Mouse (Mus musculus) gastrocnemius, postnatal 25 days (tissue): ENCODE measurements at regions not wholly inside any gene's neighbourhood (a gene's known extent, or its start where the extent isn't known, plus 50 kb on each side); places are given as distances from the start of the nearest gene placed in this dataset.

ENCODE experiments used
- DNase-seq: peaks from one replicate; pipeline ENCODE4 v3.0.0; 2022

DNA sequence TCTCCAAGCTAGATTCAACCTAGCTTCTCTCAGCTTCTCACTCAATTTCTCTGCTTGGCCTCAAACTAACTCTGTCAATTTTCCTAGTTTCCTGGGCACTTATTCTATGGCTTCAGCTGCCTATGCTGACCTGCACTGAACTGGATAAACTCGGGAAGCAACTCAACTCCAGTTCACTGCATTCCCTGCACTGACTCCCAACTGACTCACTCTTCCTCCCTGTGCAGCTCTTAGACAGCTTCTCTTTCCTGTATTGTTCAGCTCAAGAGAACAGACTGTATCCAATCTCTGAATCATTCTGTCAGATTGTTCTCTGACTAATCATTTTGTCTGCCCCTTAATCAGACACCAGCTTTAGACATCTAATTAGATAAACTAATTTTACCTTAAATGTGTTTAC is 581.4 kb upstream of the N6amt1 start:
- no peak for DNase-seq

DNA sequence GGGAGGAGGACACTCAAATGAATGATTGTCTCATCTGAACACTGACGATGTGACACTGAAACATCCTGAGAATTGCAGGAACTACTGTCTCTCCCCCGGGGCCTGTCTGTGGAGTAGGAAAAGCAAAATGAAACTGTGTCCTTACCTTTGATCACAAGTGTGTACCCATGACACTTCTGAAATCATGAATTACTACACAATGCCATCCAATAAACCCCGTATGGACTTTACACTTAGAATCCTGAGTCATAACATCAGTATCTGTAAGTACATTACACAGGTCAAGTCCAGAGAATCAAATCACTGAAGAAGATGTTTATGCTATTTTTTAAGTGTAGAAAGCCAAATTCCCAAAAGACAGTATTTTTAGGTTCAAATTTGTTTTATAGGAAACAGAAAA is 585.1 kb upstream of the N6amt1 start:
- no peak for DNase-seq

DNA sequence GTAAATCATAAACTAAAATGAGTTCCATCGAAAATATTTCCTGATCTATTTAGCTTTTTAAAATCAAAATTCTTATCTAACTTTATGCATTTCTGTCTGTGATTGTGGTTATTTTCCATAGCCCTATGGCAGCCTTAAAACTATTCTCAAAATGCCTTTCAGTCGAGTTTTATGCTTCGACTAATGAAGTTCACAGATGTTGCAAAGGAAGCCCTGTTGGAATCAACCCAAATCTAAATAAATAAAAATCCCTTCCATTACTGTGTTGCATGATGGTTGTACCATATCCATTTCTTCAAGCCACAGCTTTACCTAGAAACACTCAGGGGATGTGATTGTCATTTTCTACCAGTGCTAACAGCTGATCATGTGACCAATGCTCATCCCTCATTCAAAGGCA is 585.6 kb upstream of the N6amt1 start:
- DNase-seq, result no peak

DNA sequence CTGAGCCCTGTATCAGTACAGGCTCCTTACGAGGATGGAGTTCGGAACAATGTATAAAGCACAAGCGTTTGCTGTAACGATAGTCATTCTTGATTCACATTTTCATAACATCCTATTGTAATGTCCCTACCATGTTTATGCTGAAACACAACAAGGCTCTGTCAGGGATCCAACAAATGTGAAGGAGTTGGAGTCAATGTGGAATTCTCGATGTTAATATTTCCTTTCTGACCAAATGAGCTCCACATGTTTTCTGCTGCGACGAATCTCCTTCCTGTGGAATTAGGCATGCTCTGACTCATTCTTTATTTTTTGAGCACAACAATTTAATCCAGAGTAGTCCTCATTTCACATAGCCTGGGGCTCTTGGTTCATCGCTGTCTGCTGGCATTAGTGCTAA is 588.0 kb upstream of the N6amt1 start:
- no peak for DNase-seq

DNA sequence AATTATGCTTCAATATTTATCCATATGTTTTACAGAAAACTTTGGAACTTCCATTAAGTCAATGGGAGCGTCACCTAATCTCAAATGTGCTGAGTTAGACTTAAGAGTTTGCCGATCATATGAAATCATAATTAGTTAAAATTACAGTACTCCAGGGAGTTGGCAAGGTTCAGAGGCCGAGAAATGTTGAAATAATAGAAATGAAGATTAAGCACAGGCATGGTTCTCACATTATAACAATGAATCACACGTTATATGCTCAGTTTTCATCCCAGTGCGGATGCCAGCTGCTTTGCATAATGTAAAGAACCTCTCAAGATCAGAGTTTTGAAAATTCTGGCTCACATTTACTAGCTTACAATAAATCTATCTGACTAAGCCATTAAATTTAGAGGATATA is 612.7 kb upstream of the N6amt1 start:
- no peak for DNase-seq

DNA sequence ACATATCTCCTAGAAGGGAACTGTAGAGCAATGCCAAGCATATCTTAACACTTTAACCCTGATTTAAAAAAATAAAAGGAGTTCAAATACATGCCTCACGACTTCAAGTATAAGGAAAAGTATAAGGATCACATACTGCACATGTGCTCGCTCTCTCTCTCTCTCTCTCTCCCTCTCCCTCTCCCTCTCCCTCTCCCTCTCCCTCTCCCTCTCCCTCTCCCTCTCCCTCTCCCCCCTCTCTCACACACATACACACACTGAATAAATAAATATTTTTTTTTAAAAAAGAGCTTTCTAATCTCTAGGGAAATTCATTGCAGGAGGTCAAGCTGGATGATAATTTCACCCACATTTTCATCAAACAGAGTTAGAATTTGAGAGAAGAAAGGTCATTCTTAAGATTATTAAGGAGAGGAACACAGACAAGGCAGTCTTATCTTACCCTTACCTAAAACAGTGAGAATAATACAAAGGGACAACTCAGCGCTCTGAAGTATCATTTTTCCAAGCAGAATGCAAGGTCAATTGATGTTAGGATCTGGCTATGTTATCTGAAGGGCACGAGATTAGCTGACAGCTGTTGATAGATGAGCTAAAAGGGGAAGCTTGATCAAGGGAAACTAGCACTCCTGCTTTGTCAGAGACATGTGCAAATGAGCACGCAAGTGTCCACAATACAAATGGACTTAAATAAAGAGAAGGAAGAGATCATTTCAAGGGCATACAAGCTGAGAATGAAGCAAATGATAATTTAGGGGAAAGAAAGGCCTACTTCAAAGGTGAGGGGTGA is 634.8 kb upstream of the N6amt1 start:
- DNase-seq, result no peak

DNA sequence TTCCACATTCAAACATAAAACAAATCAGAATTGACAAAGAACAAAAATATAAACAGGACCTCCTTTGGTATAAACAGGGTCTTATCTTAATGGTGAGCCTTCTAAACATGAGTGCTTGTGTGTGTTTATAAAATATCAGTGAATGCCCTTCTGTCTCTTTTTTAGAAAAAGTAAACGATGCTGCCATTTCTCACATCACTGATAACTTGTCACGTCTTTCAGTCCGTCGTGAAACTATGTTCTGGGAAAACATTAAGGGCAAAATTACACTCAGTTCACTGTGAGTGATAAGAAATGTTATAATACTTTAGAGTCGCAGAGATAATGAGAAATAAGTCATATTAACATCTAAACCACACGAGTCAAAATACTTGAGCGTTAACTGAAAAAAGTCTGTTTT is 635.6 kb upstream of the N6amt1 start:
- DNase-seq, result no peak

DNA sequence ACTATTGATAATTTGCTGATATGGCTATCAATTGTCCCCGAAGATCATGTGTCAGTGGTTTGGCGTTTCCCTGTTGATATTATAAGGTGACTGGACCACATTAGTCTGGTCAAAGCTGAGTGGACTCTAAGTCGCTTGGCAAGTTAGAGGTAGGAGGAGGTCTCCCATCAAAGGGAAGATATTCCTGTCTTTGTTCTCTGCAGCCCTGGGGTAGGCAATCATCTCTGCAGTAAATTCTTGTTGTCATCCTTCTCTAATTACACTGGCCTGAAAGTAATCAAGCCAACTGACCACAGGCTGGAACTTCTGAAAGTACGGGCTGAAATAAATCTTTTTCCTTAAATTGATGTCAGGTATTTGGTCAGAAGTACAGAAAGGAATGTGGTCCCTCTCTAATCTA is 652.3 kb upstream of the N6amt1 start:
- DNase-seq, result no peak

DNA sequence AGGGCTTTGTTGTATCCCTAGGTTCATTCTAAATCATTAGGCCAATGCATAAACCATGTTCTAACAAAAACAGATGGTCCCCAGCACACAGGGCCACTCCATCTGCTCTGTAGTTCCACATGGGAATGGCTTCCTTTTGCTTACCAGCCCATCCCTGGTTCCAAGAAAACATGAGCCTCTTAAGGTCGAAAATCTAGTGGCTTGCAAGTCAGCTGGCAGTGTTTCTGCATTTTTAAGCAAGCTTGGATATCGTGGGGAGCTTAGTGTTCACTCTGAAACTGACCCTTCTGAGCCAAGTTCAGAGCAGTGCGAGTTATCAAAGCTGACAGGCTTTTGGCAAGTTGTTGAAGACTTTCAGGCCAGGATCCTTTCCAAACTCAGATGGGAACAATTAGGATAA is 659.5 kb upstream of the N6amt1 start:
- peak; percentile 70 for DNase-seq

DNA sequence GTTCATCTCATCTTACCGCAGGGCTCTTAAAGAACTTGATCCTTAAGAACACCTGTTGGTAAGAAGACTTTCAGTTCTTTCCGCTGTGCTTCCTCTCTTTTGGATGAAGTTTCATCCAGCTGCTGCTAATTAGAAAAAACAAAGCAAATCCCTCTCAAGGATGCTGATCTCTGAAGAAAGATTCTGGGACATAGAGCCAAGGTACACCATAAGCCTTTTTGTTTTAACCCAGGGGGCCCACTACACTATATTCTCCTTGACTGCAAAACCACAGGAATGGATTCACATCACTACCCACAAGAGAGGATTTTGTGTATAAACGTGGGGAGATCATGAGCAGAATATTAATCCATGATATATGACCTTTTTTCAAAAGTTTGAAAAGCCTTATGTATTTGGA is 694.8 kb upstream of the N6amt1 start:
- no peak for DNase-seq

DNA sequence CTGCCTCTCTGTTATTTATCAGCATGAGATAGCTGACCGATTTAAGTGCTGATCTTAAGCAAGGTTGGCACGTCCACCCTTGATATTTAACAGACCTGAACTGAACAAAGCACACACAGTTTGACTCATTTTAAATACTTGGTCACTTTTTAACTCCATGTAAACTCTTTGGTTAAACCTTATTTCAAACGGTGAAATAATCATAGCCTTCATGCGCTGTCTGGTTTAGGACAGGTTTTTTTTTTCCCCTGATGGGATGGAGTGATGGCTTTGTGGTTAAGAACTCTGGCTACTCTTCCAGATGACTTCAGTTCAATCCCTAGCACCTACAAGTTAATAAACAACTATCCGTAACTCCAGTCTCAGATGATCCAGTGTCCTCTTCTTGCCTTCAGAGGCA is 706.7 kb upstream of the N6amt1 start:
- no peak for DNase-seq

DNA sequence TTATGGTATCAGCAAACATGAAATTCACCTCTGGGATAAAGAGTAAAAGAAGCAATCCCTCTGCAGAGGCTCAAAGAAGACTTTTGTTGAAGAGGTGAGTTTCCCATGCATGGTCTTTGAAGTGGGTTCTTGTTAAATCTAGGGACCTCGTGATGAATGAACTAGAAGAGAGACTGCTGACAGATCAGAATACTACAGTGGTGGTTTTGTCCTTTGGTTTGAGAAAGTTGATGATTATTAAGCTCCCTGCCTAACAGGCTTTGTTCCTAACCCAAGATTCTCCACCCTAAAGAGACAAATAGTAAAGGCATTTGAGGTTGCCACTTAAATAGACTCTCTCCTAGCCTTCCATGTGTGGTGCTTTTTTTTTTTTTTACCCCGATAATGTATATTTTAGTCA is 707.2 kb upstream of the N6amt1 start:
- DNase-seq, result no peak

DNA sequence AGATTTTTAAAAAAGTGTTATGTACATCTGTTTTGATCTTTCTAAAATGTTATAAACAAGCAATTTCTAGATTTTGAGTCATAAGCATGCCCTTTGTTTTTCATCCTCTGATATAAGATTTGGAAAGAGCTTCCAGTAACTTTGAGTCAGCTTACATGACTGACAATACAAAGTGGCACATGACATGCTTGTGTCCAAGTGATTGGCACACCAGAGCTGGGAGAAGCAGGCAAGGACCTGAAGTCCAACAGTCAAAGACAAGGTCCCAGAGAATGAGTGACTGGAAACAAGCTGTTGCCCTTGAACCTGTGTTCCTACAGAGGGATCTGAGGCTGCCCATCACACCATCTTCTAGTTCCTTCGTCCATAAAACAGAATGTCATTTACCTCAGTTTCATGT is 708.5 kb upstream of the N6amt1 start:
- DNase-seq, result no peak

DNA sequence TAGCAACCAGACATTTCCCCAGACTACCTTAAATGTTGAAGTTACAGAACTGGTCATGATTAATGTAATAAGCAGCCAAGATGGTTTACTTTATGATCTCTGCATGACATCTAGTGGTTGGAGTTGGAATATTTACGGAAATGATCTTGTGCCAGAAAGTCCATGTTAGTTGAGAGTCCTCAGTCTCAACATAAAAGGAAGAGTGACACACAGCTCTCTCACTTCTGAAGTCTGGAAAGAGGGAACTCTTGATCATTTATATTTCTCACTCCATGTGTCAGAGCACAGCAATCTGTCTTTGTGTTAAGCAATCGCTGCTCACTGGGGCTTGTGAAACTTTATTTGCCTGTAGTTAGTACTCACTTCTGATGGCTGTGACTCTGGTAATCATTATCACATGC is 709.1 kb upstream of the N6amt1 start:
- DNase-seq, result peak; percentile 13

DNA sequence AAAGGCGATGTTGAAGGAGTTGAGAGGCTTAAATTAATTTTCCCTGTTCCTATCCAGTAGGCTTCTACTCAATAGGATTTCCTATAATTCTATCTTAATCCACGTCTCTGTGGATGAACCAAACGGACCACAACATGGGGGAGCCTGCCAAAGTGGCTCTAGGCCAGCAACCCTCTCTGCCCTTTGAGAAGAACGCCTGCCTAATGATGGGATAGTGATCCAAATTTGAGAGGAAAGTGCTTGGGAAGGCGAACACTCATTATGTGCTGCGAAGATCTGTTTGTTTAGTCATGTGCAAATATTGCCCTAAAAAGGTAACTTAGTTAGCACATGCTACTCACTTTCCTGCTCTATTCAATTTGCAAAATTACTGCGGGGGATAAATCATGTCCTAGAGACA is 702.5 kb upstream of the Adamts5 start:
- DNase-seq, result peak; percentile 6

DNA sequence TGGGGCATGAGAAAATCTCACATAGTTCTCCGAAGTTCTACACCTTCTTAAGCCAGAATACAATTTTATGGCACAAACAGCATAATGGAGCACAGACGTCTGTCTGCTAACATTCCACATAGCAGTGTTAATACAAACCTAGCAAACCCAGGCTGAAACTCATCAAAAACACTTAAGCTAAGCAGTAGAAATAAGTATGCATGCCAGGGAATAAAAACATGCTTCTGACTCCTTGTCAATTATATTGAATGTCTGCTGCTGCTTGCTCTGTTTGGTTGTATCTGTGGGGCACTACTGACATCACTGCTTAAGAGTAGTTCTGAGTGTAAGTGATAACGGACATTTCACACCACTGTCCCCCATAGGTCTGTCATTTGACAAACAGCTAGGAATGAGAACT is 693.4 kb upstream of the Adamts5 start:
- DNase-seq, result no peak

DNA sequence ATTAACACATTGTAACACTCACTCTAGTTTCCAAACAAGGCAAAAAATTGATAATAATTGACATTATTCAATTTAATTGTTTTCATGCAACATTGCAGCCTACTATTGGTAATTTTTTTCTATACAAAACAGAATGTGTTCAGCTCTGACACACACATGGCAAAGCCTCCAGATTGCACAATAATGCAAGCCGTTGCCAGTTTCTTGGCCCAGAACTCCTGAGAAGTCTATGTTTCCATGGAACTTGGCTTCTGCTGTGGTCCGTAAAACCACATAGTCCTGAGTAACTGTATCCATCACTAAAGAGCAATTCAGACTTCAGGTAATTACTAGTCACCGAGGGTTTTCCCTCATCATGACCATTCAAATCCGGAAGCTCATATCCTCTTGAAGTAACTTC is 684.4 kb upstream of the Adamts5 start:
- peak; percentile 23 for DNase-seq

DNA sequence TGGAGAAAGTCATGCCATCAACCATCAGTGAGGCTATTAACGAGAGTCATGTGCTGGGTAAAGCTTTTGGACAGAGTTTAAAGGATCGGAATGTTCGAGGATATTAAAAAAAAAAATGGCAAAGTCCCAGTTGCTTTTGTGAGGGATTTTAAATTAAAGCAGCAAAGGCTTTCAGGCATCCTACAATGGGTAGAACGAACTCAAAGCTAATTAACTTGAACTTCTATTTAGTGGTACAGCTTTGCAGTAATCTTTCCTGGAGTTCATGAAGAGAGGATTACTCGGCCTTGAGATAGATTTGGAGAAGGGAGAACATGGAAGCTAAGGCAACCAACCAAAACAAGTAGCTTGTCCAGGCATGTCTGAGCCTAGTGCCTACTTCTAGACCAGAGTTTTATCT is 676.7 kb upstream of the Adamts5 start:
- no peak for DNase-seq

DNA sequence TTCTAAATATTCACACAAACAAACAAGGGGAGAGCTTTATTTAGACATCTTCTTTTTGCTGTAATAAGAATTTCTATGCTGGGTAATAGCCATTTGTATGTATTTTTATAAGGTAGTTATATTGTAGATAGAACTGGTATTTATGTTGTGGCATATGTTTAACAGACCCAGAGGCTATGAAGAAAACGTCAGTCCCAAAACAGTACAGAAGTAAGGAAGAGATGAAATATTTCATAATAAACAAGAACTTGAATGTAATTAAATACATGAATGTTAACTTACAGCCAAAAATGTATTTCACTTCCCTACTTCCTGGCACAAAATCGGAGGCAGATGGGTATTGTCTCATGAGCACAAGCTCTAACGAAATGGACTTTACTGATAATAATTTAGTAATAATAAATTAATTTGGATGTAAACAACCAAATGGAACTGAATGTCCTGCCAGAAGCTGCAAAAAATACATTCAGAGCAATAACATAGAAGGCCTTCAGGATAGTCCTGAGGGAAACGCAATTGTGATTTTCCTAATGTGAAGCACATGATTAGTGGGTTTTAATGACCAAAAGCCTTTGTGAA is 645.9 kb upstream of the Adamts5 start:
- DNase-seq, result no peak

DNA sequence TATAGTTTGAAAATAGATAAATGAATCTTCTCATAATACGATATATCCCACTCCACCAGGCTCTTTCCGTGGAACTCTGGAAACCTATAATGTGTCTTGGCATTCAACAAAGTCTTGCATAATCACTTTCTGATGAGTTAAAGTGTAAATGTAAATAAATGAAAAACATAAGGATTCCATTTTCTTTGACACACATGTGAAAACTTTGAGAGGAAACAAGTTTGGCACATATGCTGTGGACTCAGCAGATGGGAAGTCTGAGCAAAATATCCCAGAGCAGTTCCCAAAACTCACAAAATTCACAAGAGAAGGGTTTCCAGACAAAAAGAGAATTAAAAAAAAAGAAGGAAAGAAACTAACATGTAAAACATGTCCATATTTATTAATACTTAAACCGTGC is 645.3 kb upstream of the Adamts5 start:
- DNase-seq, result no peak

DNA sequence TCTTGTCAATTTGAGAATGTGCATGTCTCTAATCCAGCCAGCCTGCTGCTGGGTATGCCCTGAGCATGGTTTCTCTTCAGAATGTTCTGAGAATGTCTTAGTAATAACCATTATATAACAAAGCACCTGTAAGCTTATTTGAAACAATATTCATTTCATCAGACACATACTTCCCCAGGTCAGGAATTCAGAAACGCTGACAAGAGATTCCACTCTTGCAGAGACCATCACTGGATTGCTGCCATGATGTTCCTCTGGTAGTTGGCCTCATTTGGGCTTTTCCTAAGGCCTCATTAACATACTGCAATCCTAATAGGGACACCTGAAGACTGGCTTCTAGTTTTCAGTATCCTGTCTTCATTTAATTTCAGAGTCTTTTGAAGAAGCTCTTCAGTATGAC is 642.5 kb upstream of the Adamts5 start:
- DNase-seq, result no peak

DNA sequence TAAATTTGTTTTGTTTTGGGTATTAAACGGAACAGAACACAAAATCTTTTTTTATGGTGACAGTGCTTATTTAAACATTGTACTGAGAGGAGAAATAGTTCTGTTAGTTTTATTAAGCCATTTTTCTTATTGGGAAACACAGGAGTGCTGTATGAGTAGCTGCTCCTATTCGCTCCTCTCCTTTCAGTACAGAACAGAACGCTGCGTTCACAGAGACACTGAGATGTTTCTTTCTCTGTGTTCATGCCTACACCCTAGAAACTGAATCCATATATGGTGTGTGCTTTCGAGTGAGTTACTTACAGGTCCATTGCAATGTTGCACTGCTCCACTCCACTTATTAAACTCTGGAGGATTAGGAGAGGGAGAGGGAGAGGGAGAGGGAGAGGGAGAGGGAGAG is 634.9 kb upstream of the Adamts5 start:
- no peak for DNase-seq

DNA sequence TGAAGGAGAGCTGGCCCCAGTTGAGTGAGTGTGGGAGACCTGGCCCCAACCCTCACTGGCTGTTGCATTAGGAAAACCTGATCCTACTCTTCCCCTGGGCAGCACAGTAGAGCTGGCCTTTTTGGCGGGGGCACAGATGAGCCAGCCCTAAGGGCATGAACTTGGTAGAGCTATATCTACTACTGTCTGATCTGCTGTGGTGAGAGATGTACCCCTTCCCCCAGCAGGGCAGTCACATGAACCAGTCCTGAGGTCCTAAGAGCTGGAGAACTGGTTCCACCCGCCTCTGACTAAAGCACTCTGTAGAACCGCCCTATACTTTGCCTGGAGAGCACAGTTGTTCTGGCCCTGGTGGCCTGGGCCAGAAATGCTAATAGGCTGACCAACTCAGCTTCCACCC is 622.5 kb upstream of the Adamts5 start:
- DNase-seq, result no peak

DNA sequence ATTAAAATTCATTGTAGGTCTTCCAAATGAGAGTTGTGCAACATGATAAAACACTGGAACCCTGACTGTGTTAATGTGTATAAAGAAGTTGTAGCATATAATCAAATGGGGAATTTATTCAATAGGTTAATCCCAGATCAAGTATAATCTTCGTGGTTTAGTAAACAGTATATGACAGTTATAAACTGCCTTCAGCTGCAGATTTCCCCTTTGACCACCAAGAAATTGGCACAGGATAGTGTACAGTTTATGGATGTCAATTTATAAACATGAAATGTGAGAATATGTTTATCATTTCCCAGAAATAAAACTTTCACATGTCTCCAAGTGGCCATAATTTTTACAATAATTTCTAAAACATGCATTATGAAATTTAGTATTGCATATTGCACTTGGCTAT is 615.3 kb upstream of the Adamts5 start:
- no peak for DNase-seq

DNA sequence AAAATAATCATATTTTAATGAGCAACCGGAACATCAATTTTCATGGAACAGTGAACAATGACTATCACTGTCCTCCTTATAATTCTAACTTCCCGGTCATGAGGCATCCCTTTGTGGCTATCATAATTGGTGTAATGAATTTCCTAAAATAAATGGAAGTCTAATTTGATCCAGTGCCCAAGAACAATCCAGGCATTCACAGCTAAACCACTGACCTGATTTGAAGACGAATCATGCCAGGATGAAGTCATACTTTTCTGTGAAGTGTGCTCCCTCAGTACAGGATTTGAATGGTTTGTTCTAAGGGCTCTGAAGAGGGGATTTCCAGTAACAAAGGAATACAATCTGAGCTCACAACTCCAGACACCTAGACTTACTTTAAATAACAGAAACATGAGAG is 614.5 kb upstream of the Adamts5 start:
- DNase-seq, result no peak
